Mouse (Mus musculus) large intestine, adult 2 months (tissue): Measurements from ENCODE around the gene Fbxo4. TPM values are rescaled to one million over a fixed set of nuclear protein-coding genes. Genes with fewer than 3 reads are reported as not detected.

ENCODE experiments used
- DNase-seq: peaks from one replicate; pipeline ENCODE4 v3.0.0-alpha.2; 2012; ENCODE audit warnings: low read depth, low spot score
- WGBS: fragments of 180-500 bp; shearing (Covaris S2); methylation state at CpG from one replicate; pipeline ENCODE4 v1.1.7; 2018; 5-methylcytosine and 5-hydroxymethylcytosine counted together
- polyA plus RNA-seq: library from polyadenylated mRNA; depleted of rRNA; stranded (reverse); fragments of >200 nt; gene quantifications from 2 replicates; pipeline ENCODE4 v1.2.3, GENCODE M21; 2012; rRNA removed

Gene Fbxo4
- 8.1 and 8.5 TPM in 2 replicates for polyA plus RNA-seq

- under 1% methylated on average over 61 of the region's 61 CpGs for WGBS
- peak; percentile 45 for DNase-seq
Observed at GRCm38 (mm10) chr15:3979061-3979848, at the start of gene Fbxo4. Gene Fbxo4 (minus strand): TSS chr15:3979573.

DNA sequence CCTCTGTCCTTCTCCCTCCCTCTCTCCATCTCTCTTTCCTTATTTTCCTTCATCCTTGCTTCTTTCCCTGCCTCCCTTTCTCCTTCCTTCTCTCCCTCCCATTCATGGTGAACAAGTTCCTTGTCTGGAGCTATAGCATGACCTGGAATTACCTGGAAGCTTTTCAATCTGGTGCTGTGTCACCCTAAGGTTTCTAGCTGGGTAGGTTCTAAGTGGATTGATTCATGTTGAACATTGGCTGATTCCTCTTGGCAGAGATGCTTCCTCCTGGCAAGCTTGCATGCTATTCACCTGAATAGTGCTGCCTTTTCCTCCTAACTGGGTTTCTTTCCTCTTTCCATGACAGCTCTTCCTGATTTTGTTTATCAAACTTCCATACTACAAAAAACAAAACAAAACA is 49.6 kb upstream of the Fbxo4 start:
- no peak for DNase-seq

- DNase-seq = no peak
- 46% methylated on average over 6 of the region's 6 CpGs for WGBS
Observed at GRCm38 (mm10) chr15:4028411-4028700, 49.0 kb upstream of the Fbxo4 start.

- 9% methylated on average over 6 of the region's 6 CpGs for WGBS
- no peak for DNase-seq
Observed at GRCm38 (mm10) chr15:4027671-4028410, 48.5 kb upstream of the Fbxo4 start.

GRCm38 (mm10) chr15:4026831-4027584 is 47.6 kb upstream of the Fbxo4 start:
- DNase-seq = no peak
- WGBS = under 1% methylated on average over 65 of the region's 65 CpGs

DNA sequence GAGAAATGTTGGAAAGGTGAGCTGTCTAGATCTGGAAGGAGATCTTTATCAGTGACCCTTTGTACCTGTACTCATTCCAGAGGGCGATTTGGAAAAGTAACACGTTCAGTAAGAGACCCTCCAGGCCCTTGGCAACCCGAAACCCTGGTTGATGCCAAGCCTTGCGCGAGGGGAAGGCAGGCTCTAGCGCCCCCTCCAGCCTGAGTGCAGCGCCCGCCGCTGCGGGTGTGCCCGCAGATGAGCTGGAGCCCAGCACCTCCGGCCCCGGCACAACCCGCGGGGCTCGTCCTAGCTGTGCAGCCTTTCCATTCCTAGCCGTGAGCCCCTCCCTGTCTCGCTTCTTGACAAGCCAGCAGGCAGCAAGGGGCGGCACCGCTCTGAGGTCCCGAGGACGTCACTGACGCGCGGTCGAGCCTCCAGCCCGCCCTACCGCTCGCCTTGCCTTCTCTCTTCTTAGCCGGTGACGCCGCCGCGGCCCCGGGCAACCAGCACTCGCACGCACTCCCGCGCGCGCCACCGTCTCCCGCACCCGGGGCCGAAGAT is 46.9 kb upstream of the Fbxo4 start, which contains the start of gene Oxct1:
Gene Oxct1 (plus strand): TSS at position 153 of the 543 bp plus-strand sequence.
- WGBS = 1% methylated on average over 41 of the region's 45 CpGs

DNA sequence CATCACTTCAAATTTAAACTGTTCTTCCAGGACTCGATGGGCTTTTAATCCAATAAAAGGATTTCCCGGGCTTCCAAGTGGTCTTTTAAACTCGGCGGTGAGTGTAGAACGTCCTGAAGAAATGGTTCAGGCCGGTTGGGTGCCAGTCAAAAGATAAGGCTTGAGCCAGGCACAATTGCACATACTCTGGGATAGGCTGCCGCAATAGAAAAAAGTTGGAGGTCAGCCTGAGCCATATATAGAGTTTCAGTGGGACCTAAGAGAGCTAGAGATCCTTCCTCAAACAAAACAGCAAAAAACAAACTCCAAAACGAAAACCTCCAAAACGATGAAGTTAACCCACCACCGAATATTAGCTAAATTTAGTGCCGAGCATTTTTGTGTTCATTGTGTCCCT is 46.1 kb upstream of the Fbxo4 start:
- DNase-seq = no peak
- 70% methylated on average over 11 of the region's 11 CpGs for WGBS

More for the DNA sequence above, 46.9 kb upstream of the Fbxo4 start, which contains the start of gene Oxct1:
- no peak for DNase-seq

GRCm38 (mm10) chr15:4024726-4025507 is 45.5 kb upstream of the Fbxo4 start:
- no peak for DNase-seq
- 81% methylated on average over 13 of the region's 13 CpGs for whole genome bisulfite sequencing

DNA sequence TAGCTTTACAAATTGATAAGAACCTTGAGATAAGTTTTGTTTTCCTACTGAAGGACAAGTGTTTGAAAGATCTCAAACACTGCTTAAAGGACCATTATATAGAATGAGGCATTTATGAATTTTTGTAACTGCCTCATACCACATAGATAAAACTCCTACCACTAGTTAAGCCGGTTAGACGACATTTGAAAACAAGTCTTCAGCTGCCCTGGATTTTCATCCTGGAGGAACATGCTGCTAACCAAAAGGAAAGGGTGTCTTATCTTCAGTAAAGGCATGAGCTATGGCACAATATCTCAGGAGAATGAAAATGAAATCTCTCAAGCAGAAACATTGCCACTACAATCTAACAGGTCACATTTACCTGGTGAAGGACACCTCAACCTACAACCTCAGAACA is 44.4 kb upstream of the Fbxo4 start:
- 45% methylated on average over 2 of the region's 2 CpGs for WGBS
- no peak for DNase-seq

GRCm38 (mm10) chr15:4020711-4021110 is 41.3 kb upstream of the Fbxo4 start:
- WGBS = 16% methylated on average over 4 of the region's 4 CpGs
- DNase-seq = no peak

DNA sequence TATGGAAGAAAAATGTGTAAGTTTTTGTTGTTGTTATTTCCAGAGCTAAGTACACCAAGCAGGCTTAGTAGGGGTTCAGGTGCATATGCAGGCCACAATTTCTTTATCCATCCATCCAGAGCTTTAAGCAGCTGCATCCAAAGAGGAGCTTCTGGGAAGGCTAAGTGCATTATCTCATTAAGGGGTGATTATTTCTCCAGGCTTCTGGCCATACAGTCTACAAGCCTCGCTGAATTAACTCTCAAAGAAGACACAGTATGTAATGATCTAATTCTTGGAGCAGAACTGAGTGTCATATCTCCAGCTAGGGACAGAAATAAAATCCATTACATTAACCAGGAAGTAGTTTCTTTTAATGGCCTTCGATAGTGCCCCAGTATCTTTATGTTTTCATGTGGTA is 34.5 kb upstream of the Fbxo4 start:
- WGBS = 64% methylated on average over 2 of the region's 2 CpGs
- no peak for DNase-seq

DNA sequence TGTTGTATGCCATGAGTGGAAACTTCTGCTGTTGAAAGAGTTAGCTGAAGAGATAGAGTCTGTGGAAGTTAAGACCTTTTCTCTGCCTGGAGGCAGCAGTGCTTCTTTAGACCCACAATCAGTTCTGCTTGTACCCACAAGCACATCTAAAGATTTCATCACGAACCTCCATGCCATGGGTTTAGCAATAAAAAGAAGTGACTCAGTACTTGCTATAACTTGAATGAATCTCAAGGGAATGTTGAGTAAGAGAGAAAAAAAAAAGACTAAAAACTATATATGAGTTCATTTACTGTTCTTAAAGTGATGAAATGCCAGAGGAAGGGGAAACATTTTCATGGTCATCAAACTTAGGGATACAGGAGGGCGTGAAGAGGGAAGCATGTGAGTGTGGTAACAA is 21.2 kb upstream of the Fbxo4 start:
- WGBS = 78% methylated on average over 2 of the region's 2 CpGs
- no peak for DNase-seq

DNA sequence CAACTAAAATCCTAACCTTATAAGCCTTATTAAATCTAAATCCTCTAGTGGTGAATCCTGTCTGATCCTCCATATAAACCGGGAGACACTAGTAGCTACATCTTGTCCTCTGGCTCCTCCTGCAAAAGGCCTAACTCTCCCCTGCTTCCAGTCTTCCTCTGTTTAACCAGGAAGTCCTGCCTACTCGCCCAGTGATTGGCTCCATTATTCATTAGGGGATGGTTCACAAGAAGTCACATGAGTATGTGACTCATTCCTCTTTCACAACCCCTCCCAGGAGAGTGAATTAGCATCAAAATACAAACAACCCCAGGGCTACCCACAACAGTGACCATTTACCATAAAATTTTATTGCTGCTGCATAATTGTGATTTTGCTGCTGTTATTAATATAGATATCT is 19.8 kb upstream of the Fbxo4 start:
- 71% methylated on average over 2 of the region's 2 CpGs for WGBS
- DNase-seq = no peak

DNA sequence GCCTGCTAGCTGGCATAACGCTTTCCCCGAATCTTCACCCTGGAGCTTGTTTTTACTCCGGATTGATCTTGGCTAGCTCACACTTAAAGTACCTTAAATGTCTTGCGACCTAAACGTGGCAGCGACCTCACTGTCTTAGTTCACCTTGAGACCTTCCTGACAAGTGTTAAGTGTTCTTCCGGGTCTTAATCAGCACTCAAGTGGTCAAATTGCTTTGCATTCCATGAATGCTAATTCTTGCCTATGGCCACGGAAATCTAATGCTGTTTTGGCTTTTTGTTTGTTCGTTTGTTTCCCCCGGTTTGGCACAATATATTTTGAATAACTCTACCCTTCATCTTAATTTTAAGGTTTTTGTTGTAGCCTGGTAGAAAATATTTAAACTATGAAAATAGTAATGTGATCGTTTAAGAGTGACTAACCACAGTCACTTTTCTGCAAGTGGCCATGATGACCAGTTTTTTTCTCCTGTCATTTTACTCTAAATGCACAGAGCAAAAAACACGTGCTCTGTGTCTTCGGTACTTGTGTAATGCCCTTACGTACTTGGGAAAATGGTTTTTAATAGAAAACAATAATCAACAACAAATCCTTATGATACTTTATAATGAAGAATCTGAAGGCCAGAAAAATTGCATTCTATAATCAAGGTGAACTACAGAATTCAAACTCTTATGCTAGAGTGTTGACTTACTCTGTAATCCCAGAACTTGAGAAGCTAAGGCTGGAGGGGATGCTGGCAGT is 17.1 kb upstream of the Fbxo4 start:
- DNase-seq = no peak
- 20% methylated on average over 14 of the region's 14 CpGs for WGBS

DNA sequence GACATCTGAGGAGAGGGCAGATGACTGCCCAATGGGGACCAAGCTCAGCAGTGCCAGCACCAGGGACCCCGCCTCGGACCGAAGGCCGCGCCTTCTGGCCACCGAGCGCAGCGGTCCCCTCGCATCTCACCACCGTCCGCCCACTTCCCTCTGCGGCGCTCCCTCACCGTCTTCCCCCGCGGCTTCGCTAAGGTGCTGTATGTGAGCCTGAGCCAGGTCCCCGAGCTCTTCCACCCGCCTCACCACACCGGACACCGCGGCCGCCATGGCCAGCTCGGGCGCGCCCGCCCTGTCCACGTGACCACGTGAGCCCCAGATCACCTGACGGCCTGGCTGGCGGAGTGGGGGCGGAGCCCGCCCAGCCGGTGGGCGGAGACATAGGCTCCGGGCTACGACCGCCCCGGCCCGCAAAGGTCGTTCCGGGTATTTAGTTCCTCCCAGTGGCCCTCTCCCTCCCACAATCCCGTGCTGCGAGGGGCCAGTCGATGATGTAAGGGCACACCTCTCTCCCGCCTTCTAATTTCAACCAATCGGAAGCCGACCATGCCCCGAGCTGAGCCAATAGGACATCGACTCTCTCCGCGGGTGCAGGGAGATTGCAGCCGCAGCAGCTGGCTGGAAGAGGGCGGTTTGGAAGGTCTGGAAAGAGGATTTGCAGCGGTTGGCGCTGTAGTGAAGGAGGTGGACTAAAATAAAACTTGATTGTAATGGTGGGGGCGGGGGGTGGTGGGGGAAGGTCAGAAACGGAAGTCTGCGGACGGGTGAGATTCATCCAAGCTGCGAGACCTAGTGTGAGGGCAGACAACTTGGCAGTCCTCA is 16.3 kb upstream of the Fbxo4 start, which contains the start of gene AW549877:
Gene AW549877 (minus strand): TSS at position 297 of the 819 bp plus-strand sequence.
- WGBS = under 1% methylated on average over 61 of the region's 61 CpGs
- DNase-seq = peak; percentile 96

DNA sequence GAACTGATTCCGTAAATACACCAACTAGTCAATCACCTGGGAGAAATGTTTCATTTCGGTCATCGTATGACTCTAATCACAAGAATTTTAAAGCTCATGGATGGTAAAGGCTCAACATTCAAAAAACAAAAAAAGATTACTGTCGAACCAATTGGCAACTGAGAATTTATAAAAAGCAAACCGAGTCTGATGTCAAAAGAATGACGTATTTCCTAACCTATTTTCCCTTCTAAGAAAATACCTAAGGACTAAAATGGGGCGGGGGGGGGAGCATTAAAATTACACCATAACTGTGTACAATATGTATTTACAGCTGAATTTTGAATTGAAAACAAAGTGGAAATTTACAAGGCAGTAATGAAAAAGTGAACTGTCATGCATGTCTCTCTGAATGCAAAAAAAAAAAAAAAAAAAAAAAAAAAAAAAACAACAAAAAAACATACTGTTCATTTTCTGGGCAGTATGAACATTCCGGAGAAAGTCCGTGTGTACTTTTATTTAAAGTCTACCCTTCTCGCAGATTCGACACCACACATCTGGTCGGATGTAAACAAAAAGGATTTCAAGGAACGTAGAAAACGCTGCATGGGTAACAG is 15.6 kb upstream of the Fbxo4 start:
- DNase-seq = no peak
- WGBS = 19% methylated on average over 14 of the region's 14 CpGs

GRCm38 (mm10) chr15:3987981-3988380 is 8.6 kb upstream of the Fbxo4 start:
- DNase-seq = no peak
- 76% methylated on average over 2 of the region's 2 CpGs for WGBS
